Mouse (Mus musculus) forebrain, embryonic 11.5 days (tissue): ENCODE results near the gene Capn11. TPM values are rescaled to one million over a fixed set of nuclear protein-coding genes. Genes with fewer than 3 reads are reported as not detected.

Experiments used
- ATAC-seq: fragments of 200-750 bp; cut with Nextera tagmentation; replicated peaks from 2 replicates; pipeline ENCODE4 v1.8.0; 2017; ENCODE audit warnings: moderate TSS enrichment; ENCODE audit not compliant: low FRiP score
- DNase-seq: peaks from one replicate; pipeline ENCODE4 v3.0.0-alpha.2; 2017; ENCODE audit warnings: low spot score
- H3K27ac ChIP-seq: fragments of 300-500 bp; sonication (generic); 2 replicates; pipeline ENCODE4 v1.5.1; 2014; ENCODE audit warnings: low read depth, low read length
- H3K27me3 ChIP-seq: fragments of 300-500 bp; sonication (generic); 2 replicates; pipeline ENCODE4 v1.6.1; 2014; ENCODE audit warnings: mild to moderate bottlenecking, low read length, mixed read lengths; ENCODE audit not compliant: control insufficient read depth, insufficient read depth
- H3K36me3 ChIP-seq: fragments of 300-500 bp; sonication (generic); 2 replicates; pipeline ENCODE4 v1.6.1; 2014; ENCODE audit warnings: mild to moderate bottlenecking, low read length, moderate library complexity, mixed read lengths; ENCODE audit not compliant: control insufficient read depth, insufficient read depth
- H3K4me1 ChIP-seq: fragments of 300-500 bp; sonication (generic); replicated peaks from 2 replicates; pipeline ENCODE4 v1.6.1; 2014; ENCODE audit warnings: low read length, mixed read lengths; ENCODE audit not compliant: control insufficient read depth, insufficient read depth
- H3K4me2 ChIP-seq: fragments of 300-500 bp; sonication (generic); 2 replicates; pipeline ENCODE4 v1.6.1; 2014; ENCODE audit warnings: low read depth, mild to moderate bottlenecking, low read length, moderate library complexity, mixed read lengths; ENCODE audit not compliant: severe bottlenecking
- H3K4me3 ChIP-seq: fragments of 300-500 bp; sonication (generic); 2 replicates; pipeline ENCODE4 v1.5.1; 2014; ENCODE audit warnings: low read depth, low read length
- H3K9ac ChIP-seq: fragments of 300-500 bp; sonication (generic); 2 replicates; pipeline ENCODE4 v1.6.1; 2014; ENCODE audit warnings: low read length
- H3K9me3 ChIP-seq: fragments of 300-500 bp; sonication (generic); 2 replicates; pipeline ENCODE4 v1.6.1; 2016; ENCODE audit warnings: low read length, mixed read lengths; ENCODE audit not compliant: control insufficient read depth
- WGBS: fragments of 180-500 bp; shearing (Covaris S2); extraction: QIAGEN DNeasy Blood & Tissue Kit; methylation state at CpG from one replicate; pipeline ENCODE4 v1.1.7; 2014; 5-methylcytosine and 5-hydroxymethylcytosine counted together
- polyA plus RNA-seq: library from polyadenylated mRNA; unstranded; fragments of >200 nt; fragmentation: Nextera tagmentation; extraction: Ambion mirVana; gene quantifications from 2 replicates; pipeline ENCODE4 v1.2.1, GENCODE M21; 2014

The Capn11 gene
- polyA plus RNA-seq, 1 experiment from 2014 or later, result 0.44 TPM

GRCm38 (mm10) chr17:45600267-45600666 is 58.9 kb downstream of the Capn11 start:
- no peak overlapping the region for H3K4me3 ChIP-seq
- 46% methylated on average over 8 of the region's 8 CpGs for WGBS
- no peak overlapping the region for H3K4me2 ChIP-seq
- peaks cover 23% of the 10 kb centered on the region for H3K27me3 ChIP-seq
- no peak overlapping the region for H3K27ac ChIP-seq
- peaks cover 13% of the 10 kb centered on the region for H3K4me1 ChIP-seq
- H3K9me3 ChIP-seq, result no peaks in the 10 kb centered on the region
- DNase-seq (peak; percentile 51), ATAC-seq (no peak)
- H3K36me3 ChIP-seq, result no peaks in the 10 kb centered on the region
- no peak overlapping the region for H3K9ac ChIP-seq

GRCm38 (mm10) chr17:45599446-45600242 is 59.5 kb downstream of the Capn11 start, which contains the start of gene Slc29a1:
Gene Slc29a1 (minus strand): TSS chr17:45599606.
- Histone ChIP-seq H3K36me3 (no peaks in the 10 kb centered on the region), H3K27me3 (peaks cover 26% of the 10 kb centered on the region), H3K27ac (no peak within 1 kb of the TSS), H3K9ac (peak within 1 kb of the TSS; percentile 48), H3K4me1 (peaks cover 18% of the 10 kb centered on the region), H3K4me3 (peak within 1 kb of the TSS; percentile 33), H3K4me2 (peak within 1 kb of the TSS; percentile 80), H3K9me3 (no peaks in the 10 kb centered on the region)
- DNase-seq (peak; percentile 74), ATAC-seq (0 out of 2 replicates have a peak, but pooled peaks have one; percentile 19)
- 14% methylated on average over 32 of the region's 32 CpGs for WGBS

- H3K27me3 ChIP-seq, result peaks cover 32% of the 10 kb centered on the region
- H3K9me3 ChIP-seq, result no peaks in the 10 kb centered on the region
- H3K9ac ChIP-seq, result no peak overlapping the region; the same call in 1 of the 2 replicates
- no peaks in the 10 kb centered on the region for H3K36me3 ChIP-seq
- H3K4me1 ChIP-seq, result peaks cover 18% of the 10 kb centered on the region
- DNase-seq (no peak), ATAC-seq (no peak)
- H3K27ac ChIP-seq, result no peak overlapping the region
- 46% methylated on average over 3 of the region's 3 CpGs for WGBS
- H3K4me2 ChIP-seq, result peak overlapping the region; percentile 80; the same call in 1 of the 2 replicates
- H3K4me3 ChIP-seq, result peak overlapping the region; percentile 33; the same call in 1 of the 2 replicates
Measured at GRCm38 (mm10) chr17:45598891-45599290, 60.2 kb downstream of the Capn11 start.

- WGBS, result 86% methylated on average over 2 of the region's 2 CpGs
- Histone ChIP-seq H3K36me3 (no peaks in the 10 kb centered on the region), H3K27me3 (peaks cover 36% of the 10 kb centered on the region), H3K27ac (no peak overlapping the region), H3K9me3 (no peaks in the 10 kb centered on the region), H3K4me1 (peaks cover 18% of the 10 kb centered on the region), H3K4me2 (no peak overlapping the region), H3K4me3 (no peak overlapping the region), H3K9ac (no peak overlapping the region)
- DNase-seq, result no peak
- ATAC-seq, result no peak
Measured at GRCm38 (mm10) chr17:45598376-45598775, 60.7 kb downstream of the Capn11 start.

- Histone ChIP-seq H3K4me3 (no peak overlapping the region), H3K9ac (no peak overlapping the region), H3K27ac (no peak overlapping the region), H3K27me3 (peaks cover 36% of the 10 kb centered on the region), H3K4me1 (peaks cover 18% of the 10 kb centered on the region), H3K36me3 (no peaks in the 10 kb centered on the region), H3K9me3 (no peaks in the 10 kb centered on the region), H3K4me2 (no peak overlapping the region)
- peak; percentile 55 for DNase-seq
- WGBS, result 51% methylated on average over 3 of the region's 3 CpGs
- ATAC-seq, result no peak
Measured at GRCm38 (mm10) chr17:45597787-45598186, 61.3 kb downstream of the Capn11 start.

GRCm38 (mm10) chr17:45596631-45597396 is 62.3 kb downstream of the Capn11 start:
- 0 out of 2 replicates have a peak, but pooled peaks have one; percentile 28 for ATAC-seq
- no peak overlapping the region for H3K4me3 ChIP-seq
- H3K36me3 ChIP-seq, result no peaks in the 10 kb centered on the region
- peak; percentile 77 for DNase-seq
- no peaks in the 10 kb centered on the region for H3K9me3 ChIP-seq
- peak overlapping the region; percentile 25; the same call in 1 of the 2 replicates for H3K27ac ChIP-seq
- no peak overlapping the region for H3K9ac ChIP-seq
- H3K4me2 ChIP-seq, result no peak overlapping the region
- peaks cover 36% of the 10 kb centered on the region for H3K27me3 ChIP-seq
- peaks cover 18% of the 10 kb centered on the region for H3K4me1 ChIP-seq
- 25% methylated on average over 11 of the region's 11 CpGs for whole genome bisulfite sequencing

- H3K27me3 ChIP-seq, result peaks cover 28% of the 10 kb centered on the region
Measured at GRCm38 (mm10) chr17:45595736-45596390, 63.3 kb downstream of the Capn11 start.

More at GRCm38 (mm10) chr17:45595736-45596390, 63.3 kb downstream of the Capn11 start:
- Histone ChIP-seq H3K9me3 (no peaks in the 10 kb centered on the region), H3K4me1 (peaks cover 18% of the 10 kb centered on the region), H3K36me3 (no peaks in the 10 kb centered on the region), H3K27ac (no peak overlapping the region), H3K9ac (peak overlapping the region; percentile 61), H3K4me3 (peak overlapping the region; percentile 49), H3K4me2 (peak overlapping the region; percentile 98)
- WGBS, result 3% methylated on average over 23 of the region's 23 CpGs
- no peak; the same call in 1 of the 2 replicates for ATAC-seq
- no peak for DNase-seq
